Mouse (Mus musculus) Patski (cell line): ENCODE measurements at regions not wholly inside any gene's neighbourhood (a gene's known extent, or its start where the extent isn't known, plus 50 kb on each side); places are given as distances from the start of the nearest gene placed in this dataset.

Experiments used
- ATAC-seq: fragments of 100-300 bp; one replicate; pipeline ENCODE4 v1.8.0; 2021
- CTCF ChIA-PET: fragments of 350-600 bp; sonication (Branson Sonifier 250); formaldehyde crosslinking; loops from one replicate; lab custom pipeline; 2022; ENCODE audit warnings: inconsistent platforms; lab: Charles Lee
- POLR2A ChIA-PET: fragments of 350-600 bp; sonication (Branson Sonifier 250); formaldehyde crosslinking; loops from one replicate; lab custom pipeline; 2022; ENCODE audit warnings: antibody characterized with exemption, inconsistent platforms; lab: Charles Lee
- DNase-seq: peaks from one replicate; pipeline ENCODE4 v3.0.0-alpha.2; 2011; ENCODE audit warnings: low read depth, low spot score
- H3K27me3 ChIP-seq: fragments of 371-371 bp; one replicate; pipeline ENCODE4 v1.5.1; 2021
- CTCF ChIP-seq: fragments of 100-300 bp; IDR thresholded peaks from one replicate; pipeline ENCODE4 v1.5.1; 2021
- in situ Hi-C: fragments of 300-500 bp; cut with MboI; formaldehyde crosslinking; loops from 3 replicates; pipeline ENCODE4 v1.11.1; 2018; ENCODE audit warnings: low pct_unique_long_range_greater_than_20kb, mixed read lengths

DNA sequence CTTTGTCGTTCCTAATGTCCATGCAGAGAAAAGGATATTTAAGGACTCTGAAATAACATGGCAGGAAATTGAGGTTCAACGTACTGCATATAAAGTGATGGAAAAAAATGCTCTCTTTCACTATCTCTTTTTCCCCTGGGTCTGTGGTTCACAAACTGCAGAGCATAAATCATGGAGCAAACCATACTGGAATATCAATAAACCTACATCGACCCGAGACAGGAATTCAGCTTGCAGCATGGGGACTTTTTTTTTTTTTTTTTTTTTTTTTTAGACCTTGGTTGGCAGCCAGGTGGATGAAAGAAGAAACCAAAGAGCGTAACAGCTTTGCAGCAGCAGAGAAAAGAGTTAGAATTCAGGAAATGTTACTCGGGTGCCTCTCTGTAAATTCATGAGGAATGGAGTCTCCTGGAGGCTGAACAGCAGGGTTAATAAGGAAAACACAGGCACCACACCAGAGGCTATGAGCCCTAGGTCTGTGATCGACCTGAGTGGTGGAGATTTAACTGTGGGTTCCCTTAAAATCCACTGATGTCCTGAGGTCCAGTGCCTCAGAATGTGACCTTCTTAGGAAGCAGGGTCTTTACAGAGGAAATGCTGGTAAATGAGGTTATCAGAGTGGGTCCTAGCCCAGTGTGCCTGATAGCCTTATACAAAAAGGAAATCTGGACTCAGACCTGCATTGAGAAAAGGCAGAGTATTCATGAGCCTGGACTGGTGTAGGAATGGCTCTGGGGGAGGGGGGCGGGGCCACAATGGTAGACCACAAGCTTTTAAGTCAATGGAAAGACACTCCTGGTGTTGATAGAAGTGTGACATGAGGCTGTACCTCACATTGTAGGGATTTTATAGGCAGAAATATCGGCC, 290.0 kb downstream of the Lpin1 start:
- in situ Hi-C loops, result no loop called here
- POLR2A ChIA-PET, result no interaction called here

GRCm38 (mm10) chr12:16308101-16308500, 302.7 kb downstream of the Lpin1 start:
- ATAC-seq, result no peak
- CTCF ChIA-PET, result no interaction called here
- in situ Hi-C loops, result no loop called here
- POLR2A ChIA-PET, result no interaction called here
- no peak for TF ChIP-seq CTCF
- no peak for DNase-seq
- peaks cover 9% of the 10 kb centered on the region for H3K27me3 ChIP-seq

More for the DNA sequence above, 290.0 kb downstream of the Lpin1 start:
- CTCF ChIA-PET, result no interaction called here
- TF ChIP-seq CTCF, result no peak
- no peak for ATAC-seq
- H3K27me3 ChIP-seq, result no peaks in the 10 kb centered on the region
- DNase-seq, result no peak

DNA sequence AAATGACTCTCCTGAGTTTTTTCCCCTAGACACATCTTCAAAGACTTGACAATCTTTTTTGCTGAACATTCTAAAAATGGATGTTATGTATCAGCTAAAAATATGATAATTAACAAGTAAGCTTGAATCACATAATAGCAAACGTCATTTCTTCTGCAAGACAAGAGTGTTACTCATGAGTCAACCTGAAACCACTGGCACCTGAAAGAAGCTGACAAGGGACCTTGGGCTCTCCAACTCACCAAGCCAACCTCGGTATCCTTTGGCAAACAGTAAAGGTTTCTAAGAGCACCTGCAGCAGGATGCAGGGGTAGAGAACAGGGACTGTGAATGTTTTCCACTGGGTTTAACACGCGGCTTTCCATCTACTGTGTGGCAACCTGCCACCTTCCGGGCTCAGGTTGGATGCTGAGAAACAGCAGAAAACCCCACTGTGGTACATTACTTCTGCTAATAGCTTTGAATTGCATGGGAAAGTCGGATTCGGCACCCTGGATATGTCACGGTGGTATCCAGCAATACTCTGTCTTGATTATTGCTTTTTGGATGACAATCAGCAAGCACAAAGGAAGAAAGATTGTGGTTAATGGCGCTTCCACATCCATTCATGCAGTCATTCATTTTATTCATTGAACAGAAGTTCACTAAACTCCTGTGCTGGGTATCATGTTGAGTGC, 305.9 kb downstream of the Lpin1 start:
- in situ Hi-C loops, result no loop called here
- POLR2A ChIA-PET, result no interaction called here

DNA sequence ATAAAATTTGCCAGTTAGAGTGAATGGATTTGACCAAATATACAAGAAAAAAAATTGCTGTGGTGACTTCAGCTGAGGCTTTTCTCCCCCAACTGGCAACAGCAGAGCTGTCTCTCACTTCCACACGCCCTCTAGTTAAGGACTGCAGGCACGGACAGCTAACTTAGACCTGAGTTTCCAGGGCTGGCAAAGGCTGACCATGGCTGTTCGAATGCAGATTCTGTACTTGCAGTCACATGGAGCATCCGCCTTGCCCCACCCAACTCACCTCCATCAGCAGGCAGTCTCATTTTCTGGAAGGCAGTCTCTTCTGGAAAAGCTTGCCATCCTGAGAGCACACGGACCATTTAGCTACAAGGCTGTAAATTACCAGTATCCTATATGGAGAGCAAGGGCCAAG, 325.7 kb downstream of the Lpin1 start:
- in situ Hi-C loops, result no loop called here
- ChIA-PET CTCF (no interaction called here), POLR2A (no interaction called here)
- no peak for ATAC-seq
- no peaks in the 10 kb centered on the region for H3K27me3 ChIP-seq
- TF ChIP-seq CTCF, result no peak
- DNase-seq, result no peak

More for the DNA sequence above, 305.9 kb downstream of the Lpin1 start:
- peaks cover 9% of the 10 kb centered on the region for H3K27me3 ChIP-seq
- no peak for TF ChIP-seq CTCF
- DNase-seq, result no peak
- CTCF ChIA-PET, result interaction anchor here (1.6 kb wide), 1 partner anchor 14 kb away, joined by 3 read pairs; no protein-coding TSS in a partner anchor
- ATAC-seq, result no peak

- POLR2A ChIA-PET, result no interaction called here
- no peaks in the 10 kb centered on the region for H3K27me3 ChIP-seq
- DNase-seq (no peak), ATAC-seq (no peak)
- TF ChIP-seq CTCF, result no peak
- CTCF ChIA-PET, result no interaction called here
- in situ Hi-C loops, result no loop called here
Measured at GRCm38 (mm10) chr12:16279146-16279545, 331.6 kb downstream of the Lpin1 start.

DNA sequence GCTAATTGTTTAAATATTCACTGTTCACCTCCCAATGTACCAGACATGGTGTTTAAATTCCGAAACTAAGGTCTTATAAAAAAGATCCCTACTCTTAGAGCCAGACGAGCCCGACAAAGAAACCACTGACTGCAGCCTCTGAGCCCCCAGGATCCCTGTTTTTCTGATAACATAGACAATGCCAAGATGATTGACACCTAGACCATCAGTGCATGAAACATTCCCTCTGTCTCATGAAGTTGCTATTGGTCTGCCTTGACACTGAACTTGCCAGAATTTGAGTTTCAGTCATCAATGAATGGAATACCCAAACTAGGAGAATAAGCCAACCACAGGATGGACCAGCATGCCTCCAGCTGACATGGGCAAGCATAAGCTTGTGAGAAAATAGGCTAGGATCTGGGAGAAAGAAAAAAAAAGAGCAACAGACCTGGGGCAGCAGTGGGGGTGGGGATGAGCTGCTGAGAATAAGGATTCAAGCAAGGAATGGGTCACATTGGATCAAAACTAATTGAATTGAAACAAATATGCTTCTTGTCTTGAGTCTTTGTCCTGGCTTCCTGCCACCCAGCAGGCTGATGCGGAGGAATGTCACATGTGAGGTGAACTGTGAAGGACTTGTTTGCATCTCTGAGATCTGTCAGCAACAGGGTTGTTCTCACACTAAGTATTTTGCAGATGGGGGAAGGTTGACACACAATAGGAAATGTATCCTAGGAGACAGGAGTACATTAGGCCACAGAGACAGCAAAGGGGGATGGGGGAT, 333.0 kb downstream of the Lpin1 start:
- TF ChIP-seq CTCF, result no peak
- ChIA-PET POLR2A (no interaction called here), CTCF (interaction anchor here (1.0 kb wide), 1 partner anchor 20 kb away, joined by 3 read pairs; no protein-coding TSS in a partner anchor)
- in situ Hi-C loops, result no loop called here
- DNase-seq, result no peak
- H3K27me3 ChIP-seq, result no peaks in the 10 kb centered on the region
- ATAC-seq, result no peak

DNA sequence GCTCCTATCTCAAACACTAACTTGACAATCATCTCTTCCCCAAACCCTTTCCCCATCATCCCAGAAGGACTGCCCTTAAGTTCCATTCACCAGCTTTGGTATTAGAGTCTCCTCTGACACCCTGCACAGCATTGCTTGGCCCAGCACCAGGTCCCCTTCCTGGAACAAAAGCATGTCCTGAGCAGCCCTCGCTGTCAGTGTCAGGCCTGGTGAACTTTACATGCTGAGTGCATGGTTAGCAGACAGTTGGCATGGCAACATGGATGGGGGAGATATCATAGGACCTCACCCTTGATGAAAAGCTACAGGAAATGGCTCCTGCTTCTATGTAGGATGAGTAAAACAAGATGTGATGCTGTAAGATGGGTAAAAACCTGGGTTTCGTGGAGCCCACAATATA, 333.6 kb downstream of the Lpin1 start:
- no peak for TF ChIP-seq CTCF
- ATAC-seq, result no peak
- ChIA-PET CTCF (interaction anchor here (1.0 kb wide), 1 partner anchor 21 kb away, joined by 3 read pairs; no protein-coding TSS in a partner anchor), POLR2A (interaction anchor here (0.6 kb wide), 1 partner anchor 206 kb away, joined by 3 read pairs; no protein-coding TSS in a partner anchor)
- DNase-seq, result no peak
- no peaks in the 10 kb centered on the region for H3K27me3 ChIP-seq
- in situ Hi-C loops, result no loop called here

DNA sequence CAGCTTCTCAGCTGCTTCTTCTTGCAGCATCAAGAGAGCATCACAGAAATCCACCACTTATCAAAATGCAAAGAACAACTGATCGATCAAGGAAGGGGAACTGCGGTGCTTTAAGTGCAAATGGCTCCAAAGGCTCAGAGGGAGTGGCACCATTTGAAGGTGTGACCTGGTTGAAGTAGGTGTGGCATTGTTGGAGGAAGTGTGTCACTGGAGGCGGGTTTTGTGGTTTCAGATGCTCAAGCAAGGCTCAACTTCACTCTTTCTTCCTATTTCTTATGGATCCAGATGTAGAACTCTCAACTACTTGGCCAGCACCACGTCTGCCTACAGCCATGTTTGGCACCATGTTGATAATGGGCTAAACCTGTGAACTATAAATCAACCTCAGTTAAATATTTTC, 334.5 kb downstream of the Lpin1 start:
- ChIA-PET POLR2A (no interaction called here), CTCF (no interaction called here)
- ATAC-seq (no peak), DNase-seq (no peak)
- H3K27me3 ChIP-seq, result no peaks in the 10 kb centered on the region
- in situ Hi-C loops, result no loop called here
- TF ChIP-seq CTCF, result no peak

- no peak for DNase-seq
- CTCF ChIA-PET, result no interaction called here
Measured at GRCm38 (mm10) chr12:16272441-16272840, 338.3 kb downstream of the Lpin1 start.

DNA sequence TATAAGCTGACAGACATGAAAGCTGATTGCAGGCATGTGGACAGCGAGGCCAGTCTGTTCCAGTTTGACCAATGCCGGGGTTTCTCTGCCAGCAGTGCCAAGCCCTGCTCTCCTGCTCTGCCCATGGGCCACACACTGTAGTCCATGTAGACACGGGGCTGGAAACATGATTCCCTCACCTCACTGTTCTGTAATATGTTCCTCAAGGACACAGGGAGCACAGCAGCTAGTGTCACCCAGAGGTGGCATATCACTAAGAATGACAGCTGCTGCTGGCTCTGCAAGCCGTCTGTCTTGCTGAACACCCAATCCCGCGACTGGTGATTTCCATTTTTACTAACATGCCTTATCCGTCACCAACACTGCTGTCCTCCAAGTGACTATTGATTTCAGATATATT, 339.9 kb downstream of the Lpin1 start:
- in situ Hi-C loops, result no loop called here
- no peak for TF ChIP-seq CTCF
- H3K27me3 ChIP-seq, result no peaks in the 10 kb centered on the region
- CTCF ChIA-PET, result no interaction called here
- ATAC-seq, result no peak
- no peak for DNase-seq
- POLR2A ChIA-PET, result no interaction called here

More at GRCm38 (mm10) chr12:16272441-16272840, 338.3 kb downstream of the Lpin1 start:
- no peak for TF ChIP-seq CTCF
- H3K27me3 ChIP-seq, result no peaks in the 10 kb centered on the region
- in situ Hi-C loops, result no loop called here
- POLR2A ChIA-PET, result no interaction called here
- no peak for ATAC-seq
